Mouse (Mus musculus) naive thymus-derived CD4-positive, alpha-beta T cell, adult 2 months (primary cell): ENCODE data around the gene Rcan1.
"Not testable (repeated sequence)": the region's sequence is repeated elsewhere in the genome, so short reads cannot be mapped to it uniquely, and the experiment has no call there.

Experiments
- DNase-seq: peaks from one replicate; pipeline ENCODE4 v3.0.0-alpha.2; 2011; ENCODE audit warnings: low read depth

Gene Rcan1

DNA sequence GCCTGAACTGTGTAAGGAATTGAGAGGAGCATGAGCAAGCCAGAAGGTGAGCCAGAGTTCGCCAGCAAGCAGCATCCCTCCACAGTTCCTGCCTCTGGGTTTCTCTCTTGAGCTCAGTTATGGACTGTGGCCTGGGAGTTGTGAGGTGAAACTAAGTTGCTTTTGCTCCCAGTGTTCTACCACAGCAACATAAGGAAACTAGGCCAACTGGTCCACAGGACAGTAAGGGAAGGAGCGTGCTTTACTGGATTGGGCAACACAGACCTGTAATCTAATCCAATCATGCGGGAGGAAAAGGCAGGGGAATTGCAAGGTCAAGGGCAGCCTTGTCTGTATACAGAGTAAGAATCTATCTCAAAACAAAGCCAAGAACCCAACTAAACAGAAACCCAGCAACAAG, 37.5 kb downstream of the Rcan1 start:
- no peak for DNase-seq

DNA sequence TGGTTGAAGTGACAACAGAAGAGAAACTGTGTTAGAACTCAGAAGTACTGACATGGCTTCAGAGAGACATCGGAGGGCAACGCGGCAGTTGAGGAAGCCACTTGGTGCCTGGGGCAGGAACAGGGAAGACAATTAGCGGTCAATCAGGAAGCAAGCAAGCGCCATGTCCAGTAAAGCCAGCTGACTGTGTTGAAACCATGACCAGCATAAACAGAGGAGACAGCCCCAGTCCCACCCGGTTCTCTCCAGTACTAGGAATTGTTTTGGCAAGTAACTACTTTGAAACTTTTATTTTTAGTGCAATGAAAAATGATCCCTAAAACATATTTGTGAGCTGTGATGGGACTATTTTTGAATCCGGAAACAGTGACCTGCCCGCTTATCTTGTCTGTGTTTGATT, 39.9 kb downstream of the Rcan1 start:
- no peak for DNase-seq

DNA sequence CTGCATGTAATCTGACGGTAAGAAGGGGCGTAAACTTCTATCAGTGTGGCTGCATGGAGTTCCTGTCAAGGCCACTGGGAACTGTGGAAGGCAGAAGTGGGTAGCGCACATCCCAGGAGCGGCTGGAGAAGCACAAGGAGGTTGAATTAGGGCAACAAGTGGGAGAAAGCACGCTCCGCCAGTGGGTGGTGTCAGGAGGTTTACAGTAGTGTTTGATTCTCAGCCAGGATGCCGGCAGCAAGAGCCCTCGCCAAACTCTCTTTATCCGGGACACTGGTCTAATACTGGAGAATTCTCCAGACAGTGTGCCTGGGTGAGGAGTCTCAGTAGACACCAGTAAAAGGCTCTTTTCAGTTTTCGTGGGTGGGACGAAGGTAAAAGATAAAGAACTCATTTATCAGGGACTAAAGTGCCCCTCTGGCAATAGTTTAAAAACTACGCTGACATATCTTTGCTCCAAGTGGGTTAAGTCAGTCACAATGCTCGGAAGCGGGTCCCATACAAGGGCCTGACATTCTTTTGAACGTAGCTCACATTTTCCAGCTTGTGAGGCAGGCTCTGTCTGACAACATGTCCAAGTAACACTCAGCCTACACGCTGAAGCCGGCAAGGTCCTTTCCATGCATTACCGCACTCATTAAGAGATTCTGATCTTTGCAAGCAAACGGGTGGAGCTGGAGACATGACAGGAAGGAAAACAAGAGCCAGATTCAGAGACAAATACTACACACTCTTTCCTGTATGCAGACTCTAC, 42.3 kb downstream of the Rcan1 start:
- no peak for DNase-seq

DNA sequence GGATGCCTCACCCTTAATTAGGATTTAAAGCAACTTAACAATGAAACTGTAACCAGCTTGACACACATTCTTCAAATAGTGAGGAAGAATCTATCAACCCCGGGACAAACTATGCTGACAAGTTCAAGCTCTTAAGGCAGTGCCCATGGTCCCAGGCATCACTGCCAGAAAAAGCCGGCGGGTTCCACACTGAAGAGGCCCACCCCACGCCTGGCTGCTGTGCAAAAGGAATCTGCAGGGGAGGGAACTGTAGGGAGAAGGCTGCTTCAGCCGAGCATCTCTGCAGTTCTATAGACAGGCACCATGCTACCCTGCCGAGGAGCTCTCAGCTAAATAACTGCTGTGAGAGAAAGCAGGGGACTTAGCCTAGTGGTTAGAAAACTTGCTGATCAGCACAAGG, 44.0 kb downstream of the Rcan1 start:
- DNase-seq = no peak

DNA sequence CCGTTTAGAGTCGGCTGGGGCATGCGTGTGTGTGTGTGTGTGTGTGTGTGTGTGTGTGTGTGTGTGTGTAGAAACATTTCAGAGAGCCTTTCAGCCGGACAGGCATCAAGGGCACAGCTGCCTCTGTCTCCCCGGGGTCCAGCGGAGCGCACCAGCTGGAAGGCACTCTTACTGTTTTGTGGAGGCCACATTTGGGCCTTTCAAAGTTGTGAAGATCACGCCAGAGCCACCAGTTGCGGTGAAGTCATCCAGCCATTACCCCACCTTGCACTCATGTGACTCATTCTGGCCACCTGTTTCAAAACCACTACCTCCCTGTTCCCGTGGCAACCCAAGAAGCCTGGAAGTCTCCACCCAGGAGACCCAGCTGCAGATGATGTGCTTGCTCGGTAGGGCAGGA, 44.8 kb downstream of the Rcan1 start:
- no peak for DNase-seq

DNA sequence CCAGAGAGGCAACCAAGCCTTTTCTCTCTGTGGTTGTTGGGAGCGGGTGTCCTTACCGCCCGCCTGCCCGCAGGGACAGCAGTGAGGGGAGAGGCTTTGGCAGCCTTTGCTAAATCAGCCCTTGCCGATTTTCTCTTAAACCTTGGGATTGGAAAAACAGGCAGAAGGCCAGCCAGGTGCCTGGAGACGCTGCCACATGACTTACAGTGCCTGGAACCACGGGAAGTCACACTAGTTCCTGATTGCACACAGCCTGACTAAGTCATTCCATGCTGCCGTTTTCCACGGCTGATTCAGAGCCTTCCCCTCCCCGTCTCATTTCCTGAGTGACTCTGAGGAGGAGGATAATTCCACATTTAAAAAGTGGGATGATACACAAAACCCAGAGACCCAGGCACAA, 47.3 kb downstream of the Rcan1 start:
- no peak for DNase-seq

DNA sequence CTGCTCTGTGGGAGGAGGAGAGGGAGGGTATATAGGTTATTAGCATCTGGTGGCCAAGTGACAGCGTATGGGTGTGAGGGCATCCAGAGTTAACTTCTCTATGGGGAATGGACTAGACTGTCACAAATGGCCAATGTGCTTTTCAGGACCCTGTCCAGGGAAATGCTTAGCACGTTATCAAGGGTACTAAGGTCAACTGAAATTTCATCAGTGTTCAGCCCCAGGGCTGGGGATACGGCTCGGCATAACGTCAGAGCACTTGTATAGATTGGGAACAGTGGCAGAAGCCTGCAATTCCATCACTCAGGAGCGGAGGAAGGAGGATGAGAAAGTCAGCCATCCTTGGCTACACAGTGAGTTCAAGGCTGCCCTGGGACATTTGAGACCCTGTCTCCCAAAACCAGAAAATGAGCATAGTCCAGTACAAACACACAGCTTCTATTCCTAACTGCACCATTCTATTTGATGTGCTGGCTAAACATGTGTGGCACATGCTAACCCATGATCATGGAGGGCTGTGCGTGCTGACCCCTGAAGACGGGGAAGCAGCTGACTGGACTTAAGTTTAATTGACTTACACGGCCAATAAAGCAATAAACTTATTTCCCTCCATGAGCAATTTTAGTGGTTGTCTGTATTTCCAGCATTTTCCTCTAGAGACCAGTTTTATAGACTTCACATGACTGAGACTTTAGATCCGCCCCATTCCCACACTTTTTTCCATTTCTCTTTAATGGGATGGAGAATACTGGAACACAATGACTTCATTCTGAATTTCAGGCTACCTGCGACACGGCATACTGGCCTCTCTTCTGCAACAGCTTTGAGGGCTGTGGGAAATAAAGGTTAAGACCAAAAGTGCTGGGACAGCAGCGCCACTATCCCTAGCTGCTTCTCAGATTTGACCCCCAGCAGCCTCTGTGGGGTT, 48.0 kb downstream of the Rcan1 start:
- DNase-seq = no peak

DNA sequence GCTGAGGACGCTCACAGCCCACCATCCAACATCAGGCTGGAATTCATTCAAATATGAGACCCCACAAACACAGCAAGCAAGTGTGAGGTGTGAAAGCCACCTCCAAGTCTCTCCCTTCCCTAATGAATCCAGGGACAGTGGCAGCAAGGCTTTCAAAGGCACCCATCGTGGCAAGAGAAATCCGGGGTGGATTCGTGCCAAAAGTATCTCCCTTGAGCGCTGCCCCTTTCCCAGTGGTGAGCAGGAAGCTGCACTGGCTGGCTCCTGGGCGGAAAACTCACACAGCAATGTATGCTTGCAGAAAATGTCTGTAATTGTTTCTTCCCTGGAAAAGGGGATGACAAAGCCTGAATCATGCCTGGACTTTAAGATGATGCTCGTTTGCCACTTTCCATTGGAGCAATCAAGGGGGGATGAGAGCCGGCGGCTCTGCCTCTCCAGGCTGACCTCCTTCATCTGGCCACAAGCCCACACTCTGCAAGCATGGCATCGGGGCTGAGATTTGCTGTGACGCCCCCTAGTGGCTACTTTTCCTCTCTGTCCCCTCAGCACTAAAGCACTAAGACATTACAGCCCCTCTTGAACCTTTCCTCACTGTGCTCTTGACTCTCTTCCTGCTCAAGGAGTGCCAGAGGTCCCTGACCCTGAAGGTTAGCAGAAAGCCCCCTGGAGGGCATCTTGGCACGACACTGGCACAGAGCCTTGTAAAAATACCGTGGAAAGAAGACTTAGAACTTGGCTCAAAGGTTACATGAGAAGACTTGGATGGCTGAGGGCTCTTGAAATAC, 49.3 kb downstream of the Rcan1 start:
- no peak for DNase-seq

DNA sequence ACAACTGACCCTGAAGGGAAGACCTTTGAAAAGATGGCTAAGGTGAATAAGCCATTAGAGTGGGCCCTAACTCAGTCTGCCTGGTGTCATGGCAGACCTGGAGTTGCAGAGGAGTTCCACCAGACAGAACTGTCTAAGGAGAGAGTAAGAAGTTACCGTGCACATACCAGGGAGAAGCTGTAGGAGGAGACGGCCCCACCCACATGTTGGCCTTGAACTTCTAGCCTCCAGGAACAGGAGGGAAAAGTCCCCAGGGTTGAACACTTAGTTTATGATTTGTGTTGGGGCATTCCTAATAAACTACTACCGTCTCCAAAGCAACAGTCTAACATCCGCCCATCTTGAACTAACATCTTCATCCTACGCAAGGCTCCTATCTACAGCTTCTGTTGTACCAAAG, 50.0 kb downstream of the Rcan1 start:
- DNase-seq = no peak

DNA sequence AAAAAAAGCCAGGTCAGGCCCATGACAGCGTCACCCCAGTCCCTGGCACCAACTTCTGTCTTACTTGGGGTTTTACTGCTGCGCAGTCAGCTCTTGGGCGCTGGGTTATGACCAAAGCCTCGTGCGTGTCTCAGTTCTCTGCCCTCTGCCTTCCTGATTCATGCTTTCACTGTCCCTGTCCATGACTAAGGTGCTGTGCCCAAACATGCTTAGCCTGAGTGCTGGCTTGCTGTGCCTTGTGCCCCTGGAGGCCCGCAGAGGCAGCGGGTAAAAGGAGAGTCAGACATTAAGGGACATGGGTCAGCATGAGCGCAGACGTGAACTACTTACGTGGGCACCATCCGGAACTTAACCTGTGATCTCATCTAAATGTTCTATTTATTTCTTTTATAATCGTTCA, 51.6 kb downstream of the Rcan1 start:
- DNase-seq = no peak

DNA sequence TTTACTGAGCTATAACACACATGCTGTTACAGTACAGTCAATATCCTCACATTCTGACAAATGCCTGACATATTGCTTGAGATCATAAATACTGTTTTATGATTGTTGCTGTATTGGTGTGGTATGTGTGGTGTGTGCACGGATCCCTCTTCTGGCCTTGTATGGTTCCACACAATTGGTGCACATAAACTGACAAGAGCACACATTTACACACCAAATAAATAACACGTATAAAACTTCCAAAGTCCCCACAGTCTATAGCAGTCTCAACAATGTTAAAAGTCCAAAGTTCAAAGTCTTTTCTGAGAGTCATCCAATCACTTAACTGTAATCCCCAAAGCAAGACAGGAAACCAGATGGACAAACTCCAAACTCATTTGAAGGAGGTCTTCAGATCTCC, 53.4 kb downstream of the Rcan1 start:
- no peak for DNase-seq

DNA sequence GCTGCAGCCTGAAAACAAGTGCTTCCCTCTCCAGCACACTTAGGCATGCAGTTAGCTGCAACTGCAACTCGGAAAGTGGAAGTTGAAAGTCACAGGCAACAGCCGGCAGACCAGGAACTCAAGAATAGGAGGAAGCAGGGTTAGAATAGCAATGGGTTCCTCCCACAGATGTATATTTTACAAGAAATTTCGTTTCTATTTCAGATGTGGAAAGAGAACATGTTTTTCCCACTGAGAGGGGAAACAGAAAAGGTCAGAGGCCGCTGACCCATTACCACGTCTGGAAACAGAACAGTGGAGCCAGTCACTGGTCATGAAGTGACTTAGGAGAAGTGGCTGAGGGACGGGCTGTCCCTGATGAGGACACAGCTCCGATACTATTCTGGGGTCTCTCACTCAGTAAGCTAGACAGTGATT, 55.0 kb downstream of the Rcan1 start:
- DNase-seq = no peak

DNA sequence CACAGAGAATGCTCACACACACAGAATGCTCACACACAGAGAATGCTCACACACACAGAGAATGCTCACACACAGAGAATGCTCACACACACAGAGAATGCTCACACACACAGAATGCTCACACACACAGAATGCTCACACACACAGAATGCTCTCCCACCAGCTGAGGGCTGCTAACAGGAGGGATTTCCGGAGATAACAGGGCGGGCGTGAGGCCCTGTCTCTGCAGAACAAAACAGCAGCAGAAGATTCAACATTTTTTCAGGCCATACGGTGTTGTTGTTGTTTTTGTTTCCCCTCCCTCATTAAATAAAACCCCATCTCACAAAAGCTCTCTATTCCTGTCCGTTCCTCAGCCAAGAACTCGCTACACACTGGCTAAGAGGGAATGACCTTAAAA, 55.6 kb downstream of the Rcan1 start:
- DNase-seq = not testable (repeated sequence)

DNA sequence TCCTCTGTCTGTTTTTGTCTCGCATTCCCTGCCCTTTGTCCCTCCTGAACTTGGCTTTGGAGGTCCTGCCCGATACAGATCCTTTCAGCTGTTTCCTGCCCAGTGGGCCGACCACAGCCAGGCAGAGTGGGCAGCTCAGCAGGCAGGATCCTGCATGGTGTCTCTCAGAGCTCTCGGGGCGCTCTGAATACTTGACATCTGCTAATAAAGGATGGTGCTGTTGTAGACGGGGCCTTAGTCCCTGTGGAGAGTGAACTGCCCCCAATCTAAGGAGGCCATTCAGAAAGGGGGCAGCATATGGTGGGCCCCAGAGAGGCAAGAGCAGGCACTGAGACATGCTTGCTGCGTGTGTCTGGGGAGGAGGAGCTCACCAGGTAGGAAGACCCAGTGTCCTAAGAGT, 57.8 kb downstream of the Rcan1 start:
- no peak for DNase-seq

DNA sequence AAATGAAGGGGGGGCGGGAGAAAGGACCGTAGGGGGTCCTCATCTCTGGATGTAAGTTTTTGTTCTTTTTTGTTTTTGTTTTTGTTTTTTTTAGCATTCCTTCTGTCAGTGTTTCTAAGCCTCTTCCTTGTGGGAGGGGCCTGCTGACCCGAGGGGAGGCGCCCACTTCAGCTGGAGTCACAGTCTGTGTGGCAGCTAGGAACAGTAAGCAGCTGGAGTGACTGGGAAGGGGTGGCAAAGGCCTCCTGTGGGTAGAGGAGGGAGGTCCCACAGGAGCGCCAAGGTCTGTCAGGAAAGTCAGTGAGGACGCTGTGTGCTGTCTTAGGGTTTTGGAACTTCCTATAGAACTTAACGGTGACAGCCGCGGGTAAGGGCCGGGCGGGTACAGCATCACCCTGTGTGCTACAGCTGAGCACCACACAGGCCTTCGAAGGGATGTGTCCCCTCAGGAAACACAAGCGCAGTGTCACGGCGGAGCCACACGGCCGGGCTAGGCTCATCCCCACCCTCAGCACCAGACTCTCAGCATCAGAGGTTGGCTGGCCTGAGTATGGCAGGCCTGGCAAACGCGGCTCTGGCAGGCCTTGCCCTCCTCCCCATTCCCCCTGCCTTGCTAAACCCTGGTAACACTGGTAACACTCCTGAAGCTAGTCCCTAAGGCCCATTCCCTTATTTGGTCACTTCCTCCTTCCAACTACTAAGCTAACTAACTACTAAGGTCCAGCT, 58.5 kb downstream of the Rcan1 start:
- no peak for DNase-seq

DNA sequence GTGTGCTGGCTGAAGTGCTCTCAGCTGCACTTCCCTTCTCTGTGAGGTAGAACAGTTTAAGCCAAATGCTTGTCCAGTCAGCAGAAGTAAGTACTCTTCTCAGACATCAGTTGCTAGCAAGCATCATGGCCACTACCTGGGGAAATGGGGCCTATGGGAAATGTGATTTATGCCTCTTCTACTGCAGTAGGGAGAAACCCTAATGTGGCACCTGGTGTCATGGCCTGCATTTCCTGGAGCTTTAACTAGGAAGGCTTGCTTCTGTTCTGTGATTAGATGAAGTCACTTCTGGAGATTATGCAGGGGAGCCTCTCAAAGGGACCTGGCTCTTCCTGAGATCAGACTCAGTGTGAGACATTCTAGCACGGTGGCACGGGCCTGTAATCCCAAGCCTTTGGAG, 60.3 kb downstream of the Rcan1 start:
- no peak for DNase-seq

DNA sequence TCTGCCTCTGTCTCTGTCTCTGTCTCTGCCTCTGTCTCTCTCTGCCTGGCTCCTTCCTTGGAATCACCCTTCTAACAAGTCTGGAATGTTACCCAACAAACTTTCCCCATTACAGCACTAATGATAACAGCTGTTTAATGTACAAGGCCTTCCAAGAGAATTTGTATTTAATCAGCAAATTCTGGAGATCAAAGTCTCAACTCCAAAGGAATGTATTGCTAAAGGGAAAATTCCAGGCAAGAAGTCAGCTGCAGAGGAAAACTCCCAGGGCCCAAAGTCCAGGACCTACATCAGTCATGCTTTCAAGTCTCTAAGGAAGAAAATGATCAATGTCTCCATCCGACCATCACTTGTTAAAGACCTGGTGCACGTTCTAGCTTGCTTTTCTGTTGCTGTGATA, 62.8 kb downstream of the Rcan1 start:
- no peak for DNase-seq

DNA sequence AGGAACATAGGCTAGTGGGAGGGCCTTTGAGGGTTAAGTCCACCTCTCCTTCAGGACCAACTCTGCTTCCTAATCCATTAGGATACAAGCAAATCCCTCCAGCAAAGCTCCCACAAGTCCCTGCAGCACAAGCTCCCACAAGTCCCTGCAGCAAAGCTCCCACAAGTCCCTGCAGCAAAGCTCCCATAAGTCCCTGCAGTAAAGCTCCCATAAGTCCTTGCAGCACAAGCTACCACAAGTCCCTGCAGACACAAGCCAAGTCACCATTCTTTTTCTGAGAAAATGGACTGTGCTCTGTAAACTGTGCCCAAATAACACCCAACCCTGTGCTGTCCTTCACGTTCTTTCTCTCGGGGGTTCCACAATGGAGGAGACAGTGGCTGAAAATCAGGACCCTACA, 66.5 kb downstream of the Rcan1 start:
- no peak for DNase-seq

DNA sequence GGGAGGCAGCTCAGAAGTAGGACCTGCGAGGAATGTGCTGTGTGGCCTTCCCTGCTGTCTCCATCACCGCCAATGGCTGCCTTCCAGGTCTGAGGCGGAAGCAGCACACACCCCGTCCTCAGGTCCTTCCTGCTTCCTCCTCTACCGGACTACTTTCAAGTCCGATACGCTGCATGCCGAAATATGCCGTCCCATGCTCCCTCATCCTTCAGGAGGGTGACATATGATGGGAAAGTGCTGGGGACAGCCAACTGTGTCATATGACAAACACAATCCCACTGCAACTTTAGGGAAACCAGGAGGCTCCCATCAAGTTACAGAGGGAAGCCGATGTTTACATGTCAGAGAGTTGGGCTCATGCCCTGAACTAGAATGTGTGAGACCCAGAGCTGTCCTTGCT, 67.6 kb downstream of the Rcan1 start:
- DNase-seq = no peak

DNA sequence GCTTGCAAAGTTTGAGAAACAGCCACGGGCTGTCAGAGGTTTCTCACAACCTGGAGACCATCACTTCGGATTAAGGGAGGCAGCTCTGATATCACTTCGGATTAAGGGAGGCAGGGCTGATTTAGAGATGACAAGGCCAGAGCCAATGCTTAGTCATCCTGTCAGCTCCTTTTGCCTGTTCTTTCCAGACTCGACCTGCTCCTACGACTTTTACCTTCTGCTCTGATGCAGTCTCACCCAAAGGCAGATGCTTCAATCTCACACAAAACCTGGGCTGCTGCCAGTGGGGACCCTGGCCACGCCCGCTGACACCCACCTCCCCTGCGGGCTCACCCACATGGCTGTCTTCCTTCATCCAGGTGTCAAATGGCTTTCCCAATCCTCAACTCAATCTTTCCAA, 68.5 kb downstream of the Rcan1 start:
- no peak for DNase-seq

DNA sequence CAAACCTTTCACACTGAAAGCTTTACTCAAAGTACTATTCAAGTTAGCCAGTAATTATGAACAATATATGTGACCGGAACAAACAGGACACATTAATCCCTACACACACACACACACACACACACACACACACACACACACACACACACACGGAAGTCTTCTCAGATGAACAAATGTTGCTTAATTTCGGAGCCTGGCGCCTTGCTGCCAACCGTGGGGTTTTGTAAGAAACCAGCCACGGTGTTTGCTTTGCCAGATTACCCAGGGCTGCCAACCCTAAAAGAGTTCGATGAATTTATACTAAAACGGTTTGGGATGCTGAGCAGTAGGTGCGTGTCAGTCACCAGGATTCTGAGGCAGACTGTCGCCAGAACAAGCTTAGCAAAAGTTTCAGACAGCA, 69.5 kb downstream of the Rcan1 start:
- no peak for DNase-seq
